Mouse (Mus musculus) lung, postnatal 10 days (tissue): ENCODE data around the gene Apoo.
"Not testable (repeated sequence)": the region's sequence is repeated elsewhere in the genome, so short reads cannot be mapped to it uniquely, and the experiment has no call there.

Source experiments
- DNase-seq: peaks from one replicate; pipeline ENCODE4 v3.0.0; 2021

The Apoo gene

GRCm38 (mm10) chrX:94366670-94367241 lies at the start of gene Apoo, which contains the start of gene Fam90a1b:
TSS of gene Apoo (plus strand) at chrX:94367117.
TSS of gene Fam90a1b (minus strand) at chrX:94366777.
- peak; percentile 97 for DNase-seq

GRCm38 (mm10) chrX:94321036-94321902 lies 45.6 kb upstream of the Apoo start:
- DNase-seq: no peak

- DNase-seq: not testable (repeated sequence)
Observed at GRCm38 (mm10) chrX:94343638-94344037, 23.3 kb upstream of the Apoo start.

GRCm38 (mm10) chrX:94365381-94365925 lies 1.5 kb upstream of the Apoo start:
- DNase-seq: no peak

GRCm38 (mm10) chrX:94366029-94366428 lies 888 bp upstream of the Apoo start:
- DNase-seq: peak; percentile 1

GRCm38 (mm10) chrX:94367248-94367647 lies 331 bp downstream of the Apoo start:
- DNase-seq: peak; percentile 19

GRCm38 (mm10) chrX:94378734-94379133 lies 11.8 kb downstream of the Apoo start:
- no peak for DNase-seq

- no peak for DNase-seq
Observed at GRCm38 (mm10) chrX:94408975-94409374, 42.1 kb downstream of the Apoo start.

GRCm38 (mm10) chrX:94420210-94420609 lies 53.3 kb downstream of the Apoo start:
- no peak for DNase-seq

GRCm38 (mm10) chrX:94431548-94432375 lies 64.8 kb downstream of the Apoo start:
- peak; percentile 26 for DNase-seq

GRCm38 (mm10) chrX:94445427-94445826 lies 78.5 kb downstream of the Apoo start:
- DNase-seq: not testable (repeated sequence)

- DNase-seq: not testable (repeated sequence)
Observed at GRCm38 (mm10) chrX:94446021-94446420, 79.1 kb downstream of the Apoo start.

GRCm38 (mm10) chrX:94450047-94450881 lies 83.3 kb downstream of the Apoo start:
- not testable (repeated sequence) for DNase-seq

GRCm38 (mm10) chrX:94459346-94459745 lies 92.4 kb downstream of the Apoo start:
- DNase-seq: peak; percentile 50

- DNase-seq: not testable (repeated sequence)
Observed at GRCm38 (mm10) chrX:94461513-94461912, 94.6 kb downstream of the Apoo start.

- DNase-seq: not testable (repeated sequence)
Observed at GRCm38 (mm10) chrX:94462604-94463429, 95.9 kb downstream of the Apoo start.
